Mouse (Mus musculus): ENCODE results near the gene Mmp21.
"Not testable (repeated sequence)": the region's sequence is repeated elsewhere in the genome, so short reads cannot be mapped to it uniquely, and the experiment has no call there.

Mmp21 gene

DNA sequence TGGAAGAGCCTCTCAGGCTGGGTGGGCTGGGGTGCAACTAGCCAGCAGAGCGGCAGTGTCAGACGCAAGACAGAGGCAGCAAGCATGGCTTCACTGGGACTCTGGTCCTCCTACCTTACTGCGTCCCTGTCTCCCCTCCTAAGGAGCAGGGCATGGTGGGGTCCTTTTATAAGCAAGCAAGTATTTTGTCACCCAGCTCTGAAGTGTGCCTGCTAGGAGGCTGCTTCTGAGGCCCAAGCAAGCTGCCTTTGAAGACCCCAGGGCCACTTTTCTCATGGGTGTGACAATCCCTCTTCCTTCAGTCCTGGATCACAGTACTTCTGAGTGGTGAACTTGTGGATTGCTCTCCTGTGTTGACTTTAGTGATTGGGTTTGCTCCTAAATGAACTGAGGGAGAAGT, at the start of gene Mmp21:
Mmp21 (minus strand) TSS at position 101 of the 400 bp plus-strand sequence.
- no peak for ATAC-seq (ENCODE audit: low TSS enrichment)

DNA sequence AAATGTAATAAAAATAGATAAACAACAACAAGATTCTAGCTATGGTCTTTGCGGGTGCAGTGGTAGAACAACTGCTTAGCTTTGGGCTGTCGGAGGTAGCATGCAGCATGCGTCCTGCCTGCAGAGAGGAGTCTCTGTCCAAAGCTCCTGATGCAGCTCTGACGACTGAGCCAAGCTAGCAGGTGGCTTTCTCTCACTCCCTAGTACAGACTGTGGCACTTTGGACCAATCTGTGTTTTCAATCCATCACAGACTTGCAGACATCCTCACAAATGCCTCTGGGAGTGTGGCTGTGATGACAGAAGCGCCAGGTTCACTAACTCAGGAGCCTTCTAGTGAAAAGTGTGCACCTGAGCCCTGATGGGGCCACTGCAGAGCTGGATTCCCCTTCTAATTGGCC, 49.5 kb upstream of the Mmp21 start:
- no peak for ATAC-seq (ENCODE audit: low TSS enrichment)

DNA sequence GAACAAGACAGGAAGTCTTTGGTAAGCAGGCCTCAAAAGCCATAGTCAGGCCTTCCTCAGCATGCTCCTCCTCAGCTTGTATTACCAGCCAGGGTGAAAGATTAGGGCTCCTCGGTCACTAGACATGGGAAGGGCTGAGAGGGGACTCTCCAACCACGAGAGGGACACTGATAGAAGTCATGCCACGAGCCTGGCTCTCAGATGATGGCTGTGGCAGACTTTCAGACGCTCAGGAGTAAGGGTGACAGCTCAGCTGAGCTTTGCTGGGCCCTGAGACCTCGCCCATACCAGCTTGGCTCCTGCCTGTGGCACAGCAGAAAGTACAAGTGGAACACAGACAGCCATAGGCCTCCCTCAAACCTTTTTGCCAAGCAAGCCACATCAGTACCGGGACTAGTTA, 47.2 kb upstream of the Mmp21 start:
- ATAC-seq (ENCODE audit: low TSS enrichment) = no peak

DNA sequence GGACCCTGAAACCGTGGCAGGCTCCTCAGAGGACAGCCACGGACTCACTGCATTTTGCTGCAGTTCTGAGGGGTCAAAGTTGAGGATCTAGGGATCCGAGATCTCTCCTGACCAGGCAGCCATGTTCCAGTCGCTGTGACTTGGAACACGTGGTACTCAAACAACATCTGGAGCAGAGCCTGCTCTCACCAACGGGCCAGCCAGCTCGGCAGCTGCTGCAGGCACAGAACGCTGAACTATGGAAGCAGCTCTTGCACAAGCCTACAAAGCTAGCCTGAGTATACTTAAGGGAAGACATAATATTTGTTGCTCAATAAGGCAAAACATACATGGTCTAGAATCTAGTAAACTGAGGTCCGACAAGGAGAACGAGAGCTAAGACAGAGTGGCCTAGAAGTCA, 45.7 kb upstream of the Mmp21 start:
- 0 out of 2 replicates have a peak, but pooled peaks have one; percentile 28 for ATAC-seq (ENCODE audit: low TSS enrichment)

DNA sequence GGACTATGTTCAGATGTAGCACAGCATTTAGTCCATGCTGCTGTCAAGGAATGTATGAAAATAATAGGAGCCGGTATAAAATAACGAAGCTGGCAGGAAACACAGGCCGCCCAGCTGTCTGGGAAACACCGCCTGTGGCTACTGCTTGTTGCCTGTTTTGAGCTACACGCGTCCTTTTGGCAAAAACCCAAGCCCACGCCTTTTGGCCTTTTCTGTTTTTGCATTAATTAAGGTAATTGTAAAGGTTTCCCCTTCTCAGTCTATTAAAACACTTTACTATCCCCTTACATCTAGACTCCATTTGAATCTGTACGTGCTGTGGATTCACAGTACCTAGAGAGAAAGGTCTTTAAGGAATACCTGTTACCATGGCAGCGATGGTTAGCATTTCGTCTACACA, 45.0 kb upstream of the Mmp21 start:
- ATAC-seq (ENCODE audit: low TSS enrichment) = peak; percentile 28; the same call in 1 of the 2 replicates

DNA sequence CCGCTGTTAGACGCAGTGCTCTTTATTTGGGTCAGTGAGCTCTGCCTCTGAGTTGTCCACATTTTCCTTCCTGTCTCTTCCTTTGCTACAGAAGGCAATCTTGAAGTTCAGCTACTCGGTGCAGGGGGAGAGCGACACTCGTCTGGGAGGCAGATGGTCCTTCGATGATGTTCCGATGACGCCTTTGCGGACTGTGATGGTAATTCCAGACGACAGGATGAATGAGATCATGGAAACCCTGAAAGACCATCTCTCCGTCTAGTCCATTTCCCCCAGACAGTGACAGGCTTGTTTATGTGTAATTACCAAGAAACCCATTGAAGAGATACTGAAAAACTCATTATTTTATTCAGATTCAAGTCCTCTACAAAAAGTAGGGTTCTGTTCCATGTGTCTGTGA, 40.8 kb upstream of the Mmp21 start:
- ATAC-seq (ENCODE audit: low TSS enrichment) = no peak

DNA sequence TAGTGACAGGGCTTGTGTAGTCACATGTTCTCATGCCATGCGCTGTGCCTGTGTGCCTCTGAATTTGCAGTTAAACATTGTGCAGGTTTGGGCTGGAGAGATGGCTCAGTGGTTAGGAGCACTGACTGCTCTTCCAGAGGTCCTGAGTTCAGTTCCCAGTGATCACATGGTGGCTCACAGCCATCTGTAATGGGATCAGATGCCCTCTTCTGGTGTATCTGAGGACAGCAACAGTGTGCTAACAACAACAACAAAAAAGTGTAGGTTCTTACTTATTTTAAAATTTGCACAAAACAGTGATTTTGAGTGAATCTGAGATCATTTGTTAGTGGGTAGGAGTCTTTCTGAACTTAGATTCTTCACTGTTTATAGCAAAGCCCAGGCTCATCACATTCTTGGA, 38.7 kb upstream of the Mmp21 start:
- ATAC-seq (ENCODE audit: low TSS enrichment) = no peak

DNA sequence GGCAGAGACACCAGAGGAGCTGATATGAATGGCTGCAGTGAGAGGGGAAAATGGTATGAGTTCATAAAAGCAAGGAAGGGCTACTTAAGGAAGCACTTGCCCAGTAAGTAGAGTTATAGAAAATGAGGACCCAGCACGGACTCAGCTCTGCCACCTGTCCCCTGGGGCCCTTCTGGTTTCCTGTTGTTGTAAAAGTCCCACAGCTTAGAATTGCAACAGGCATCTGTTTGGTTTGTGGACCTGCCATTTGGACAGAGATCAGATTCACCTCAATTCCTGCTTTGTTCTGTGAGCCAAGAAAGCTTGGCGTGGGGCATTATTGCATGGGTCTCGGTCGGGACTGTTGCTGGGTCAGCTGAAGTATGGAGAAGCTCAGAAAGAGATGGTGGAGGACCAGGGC, 35.5 kb upstream of the Mmp21 start:
- ATAC-seq (ENCODE audit: low TSS enrichment) = no peak

DNA sequence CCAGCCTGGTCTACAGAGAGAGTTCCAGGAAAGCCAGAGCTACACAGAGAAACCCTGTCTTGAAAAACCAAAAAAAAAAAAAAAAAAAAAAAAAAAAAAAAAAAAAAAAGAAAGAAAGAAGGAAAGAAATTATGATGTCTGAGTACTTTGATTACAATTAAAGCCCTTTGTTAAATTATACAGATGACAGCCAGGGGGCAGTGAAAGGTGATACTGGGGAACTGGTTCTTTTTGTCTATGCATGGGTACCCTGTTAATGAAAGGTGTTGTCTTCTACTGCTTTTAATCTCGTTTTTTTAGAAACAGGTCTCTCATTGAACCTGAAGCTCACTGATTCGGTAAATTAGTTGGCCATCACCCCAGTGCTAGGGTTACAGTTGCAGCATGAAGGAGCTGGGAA, 27.4 kb upstream of the Mmp21 start:
- no peak for ATAC-seq (ENCODE audit: low TSS enrichment)

DNA sequence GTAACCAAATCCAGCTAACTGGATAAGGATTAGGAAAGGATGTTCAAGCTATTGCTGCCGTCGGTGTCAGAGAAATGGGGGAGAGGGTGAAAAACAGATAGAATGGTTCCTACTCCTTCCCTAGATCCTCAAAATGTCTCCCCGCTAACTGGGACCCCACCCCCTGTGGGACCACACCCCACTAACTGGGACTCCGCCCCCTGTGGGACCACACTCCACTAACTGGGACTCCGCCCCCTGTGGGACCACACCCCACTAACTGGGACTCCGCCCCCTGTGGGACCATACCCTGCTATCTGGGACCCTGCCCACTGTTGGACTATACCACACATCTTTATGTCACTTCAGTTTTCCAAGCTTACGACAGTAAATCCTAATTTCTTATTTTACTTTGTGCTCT, 24.0 kb upstream of the Mmp21 start:
- ATAC-seq (ENCODE audit: low TSS enrichment) = no peak

DNA sequence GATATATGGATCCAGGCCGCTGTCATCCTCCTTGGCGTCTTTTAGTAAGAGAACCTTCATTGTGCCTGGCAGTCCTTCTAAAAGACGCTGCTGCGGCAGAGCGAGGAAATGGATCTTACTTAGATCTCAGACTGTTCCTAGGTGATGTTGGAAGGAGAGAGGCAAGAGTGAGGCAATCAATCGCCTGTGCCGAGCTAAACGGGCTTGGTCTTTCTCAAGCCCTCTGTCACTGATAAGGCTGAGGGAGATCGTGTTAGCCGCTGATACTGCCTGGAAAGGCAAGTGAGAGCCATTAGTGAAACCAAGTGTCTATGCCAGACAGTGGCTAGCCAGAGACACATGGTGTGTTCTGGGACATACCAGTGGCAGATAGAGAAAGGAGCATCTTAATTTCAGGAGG, 22.5 kb upstream of the Mmp21 start:
- no peak for ATAC-seq (ENCODE audit: low TSS enrichment)

DNA sequence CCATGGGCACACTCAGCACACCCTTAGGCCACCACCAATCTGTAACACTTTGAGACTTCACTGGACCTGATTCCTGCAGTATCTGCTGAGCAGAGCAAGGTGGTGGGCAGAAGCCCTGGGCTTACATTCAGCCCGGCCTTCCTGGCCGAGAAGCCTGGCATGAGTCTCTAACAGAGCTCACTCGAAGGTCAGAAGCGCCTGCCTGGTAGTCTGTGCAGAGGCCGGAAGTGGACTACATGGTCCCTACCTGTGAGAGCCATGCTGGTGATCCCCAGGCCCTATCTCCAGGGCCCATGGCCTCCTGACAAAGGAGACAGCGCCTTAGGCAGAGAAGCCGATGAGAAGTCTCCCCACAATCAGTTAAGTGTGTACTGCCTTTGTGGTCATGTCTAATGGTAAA, 21.5 kb upstream of the Mmp21 start:
- no peak for ATAC-seq (ENCODE audit: low TSS enrichment)

DNA sequence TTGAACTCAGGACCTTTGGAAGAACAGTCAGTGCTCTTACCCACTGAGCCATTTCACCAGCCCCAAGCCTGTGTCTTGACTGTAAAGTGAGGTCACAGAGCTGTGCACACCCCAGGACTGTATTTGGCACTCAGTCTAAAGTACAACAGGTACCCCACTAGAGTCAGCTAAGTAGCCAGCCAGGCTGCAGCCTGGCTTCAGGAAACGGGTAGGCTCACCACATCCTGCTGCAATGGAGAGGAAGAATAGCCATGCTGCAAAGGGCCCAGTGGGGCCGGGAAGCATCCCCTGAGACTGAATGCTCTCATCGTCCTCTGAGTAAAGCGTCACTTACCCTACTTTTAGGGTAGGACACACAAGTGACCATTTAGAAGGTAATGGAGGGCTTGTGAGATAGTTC, 20.0 kb upstream of the Mmp21 start:
- no peak for ATAC-seq (ENCODE audit: low TSS enrichment)

DNA sequence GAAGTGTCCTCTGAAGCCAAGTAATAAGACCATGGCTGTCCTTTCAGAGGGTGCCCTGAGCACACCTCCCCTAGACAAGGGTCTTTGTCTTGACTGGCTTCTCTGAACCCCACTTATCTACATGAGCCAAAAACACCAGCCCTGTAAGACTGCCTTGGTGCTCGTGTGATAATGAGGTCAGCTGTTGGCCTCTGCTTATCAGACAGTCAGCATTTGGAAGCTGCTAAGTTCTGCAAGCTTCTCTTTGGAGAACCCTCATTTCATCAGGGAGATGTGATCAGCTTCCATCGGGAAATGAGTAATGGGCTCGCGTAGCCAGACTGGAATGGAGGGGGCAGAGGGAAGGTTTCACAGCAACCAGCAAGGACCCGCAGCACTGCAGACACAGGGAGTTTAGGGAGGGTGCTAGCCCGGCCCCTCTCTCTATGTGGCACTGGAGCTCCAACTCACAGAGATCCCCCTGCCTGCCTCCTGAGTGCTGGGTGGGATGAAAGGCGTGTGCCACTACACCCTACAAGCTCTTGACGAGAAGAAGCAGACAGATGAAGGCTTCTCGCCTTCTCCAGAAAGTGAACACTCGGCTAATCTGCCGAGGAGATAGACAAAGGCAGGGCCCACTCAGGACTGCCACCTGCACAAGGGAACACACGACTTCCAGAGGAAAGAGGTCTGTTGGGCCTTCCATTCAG, 18.3 kb upstream of the Mmp21 start:
- no peak for ATAC-seq (ENCODE audit: low TSS enrichment)

DNA sequence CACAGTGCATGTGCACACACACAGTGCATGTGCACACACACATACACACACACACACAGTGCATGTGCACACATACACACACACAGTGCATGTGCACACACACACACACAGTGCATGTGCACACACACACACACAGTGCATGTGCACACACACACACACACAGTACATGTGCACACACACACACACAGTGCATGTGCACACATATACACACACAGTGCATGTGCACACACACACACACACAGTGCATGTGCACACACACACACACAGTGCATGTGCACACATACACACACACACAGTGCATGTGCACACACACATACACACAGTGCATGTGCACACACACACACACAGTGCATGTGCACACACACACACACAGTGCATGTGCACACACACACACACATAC, 5.8 kb upstream of the Mmp21 start:
- ATAC-seq (ENCODE audit: low TSS enrichment) = not testable (repeated sequence)

DNA sequence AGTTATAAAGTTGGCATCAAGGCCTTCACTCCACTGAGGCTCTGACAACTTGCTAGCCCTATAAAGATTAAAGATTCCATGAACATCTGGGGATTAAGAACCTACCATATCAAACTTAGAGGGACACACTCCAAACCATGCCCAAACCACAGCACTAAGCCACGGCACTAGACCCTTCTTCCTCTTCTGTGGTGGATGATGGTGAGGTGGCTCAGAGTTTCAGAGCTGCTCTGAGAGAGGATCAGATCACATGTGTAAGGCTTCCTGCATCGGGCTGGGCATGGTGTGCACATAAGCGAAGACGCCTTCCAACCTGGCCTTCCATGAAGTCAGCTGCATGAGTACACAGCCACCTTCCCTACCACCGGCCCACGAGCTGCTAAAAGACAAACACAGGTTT, 4.8 kb upstream of the Mmp21 start:
- ATAC-seq (ENCODE audit: low TSS enrichment) = no peak

DNA sequence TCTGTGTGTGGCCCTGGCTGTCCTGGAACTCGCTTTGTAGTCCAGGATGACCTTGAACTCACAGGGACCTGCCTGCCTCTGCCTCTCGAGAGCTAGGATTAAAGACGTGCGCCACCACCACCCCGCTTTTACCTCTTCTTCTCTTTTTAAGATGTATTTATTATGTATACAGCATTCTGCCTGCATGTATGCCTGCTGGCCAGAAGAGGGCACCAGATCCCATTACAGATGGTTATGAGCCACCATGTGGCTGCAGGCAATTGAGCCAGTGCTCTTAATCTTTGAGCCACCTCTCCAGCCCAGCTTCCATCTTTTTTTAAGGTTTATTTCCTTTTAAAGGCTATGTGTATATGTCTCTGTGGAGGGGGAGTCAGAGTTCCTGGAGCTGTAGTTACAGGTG, 4.2 kb upstream of the Mmp21 start:
- no peak for ATAC-seq (ENCODE audit: low TSS enrichment)

DNA sequence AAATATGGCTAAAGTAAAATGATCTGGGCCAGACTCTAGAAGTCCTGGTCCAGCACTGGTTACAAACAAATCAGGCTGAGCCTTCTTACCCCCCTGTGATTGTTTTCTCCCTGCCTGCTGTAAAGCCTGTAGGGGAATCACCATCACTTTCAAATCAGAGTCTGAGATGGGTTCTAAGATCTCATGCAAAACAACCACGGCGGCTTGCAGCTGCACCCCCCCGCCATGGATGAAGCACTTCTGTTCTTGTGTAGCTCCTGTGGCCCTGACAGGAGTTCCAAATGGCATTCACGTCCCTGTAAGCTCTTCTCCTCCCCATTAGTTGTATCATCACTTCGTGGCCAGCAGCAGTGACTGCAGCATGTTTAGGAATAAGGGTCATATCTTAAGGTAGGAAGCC, 3.8 kb upstream of the Mmp21 start:
- ATAC-seq (ENCODE audit: low TSS enrichment) = no peak

DNA sequence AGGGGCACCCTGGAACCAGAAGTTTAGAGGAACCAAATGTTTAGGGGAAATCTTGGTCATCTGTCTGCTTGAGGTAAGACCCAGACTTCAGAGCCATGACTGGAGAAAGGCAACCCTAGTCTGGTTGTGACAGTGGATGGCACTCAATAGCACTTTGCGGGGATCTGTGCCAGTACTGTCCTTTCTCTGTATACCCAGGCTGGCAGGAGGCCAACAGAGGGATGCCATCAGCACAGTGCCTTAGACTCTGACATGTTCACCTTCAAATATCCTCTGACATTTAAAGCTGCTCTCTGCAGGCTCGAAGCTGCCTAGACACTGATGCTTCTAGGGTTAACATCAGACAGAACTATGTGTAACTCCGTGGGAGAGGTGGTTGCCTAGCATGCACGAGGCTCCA, 422 bp downstream of the Mmp21 start:
- ATAC-seq (ENCODE audit: low TSS enrichment) = no peak

DNA sequence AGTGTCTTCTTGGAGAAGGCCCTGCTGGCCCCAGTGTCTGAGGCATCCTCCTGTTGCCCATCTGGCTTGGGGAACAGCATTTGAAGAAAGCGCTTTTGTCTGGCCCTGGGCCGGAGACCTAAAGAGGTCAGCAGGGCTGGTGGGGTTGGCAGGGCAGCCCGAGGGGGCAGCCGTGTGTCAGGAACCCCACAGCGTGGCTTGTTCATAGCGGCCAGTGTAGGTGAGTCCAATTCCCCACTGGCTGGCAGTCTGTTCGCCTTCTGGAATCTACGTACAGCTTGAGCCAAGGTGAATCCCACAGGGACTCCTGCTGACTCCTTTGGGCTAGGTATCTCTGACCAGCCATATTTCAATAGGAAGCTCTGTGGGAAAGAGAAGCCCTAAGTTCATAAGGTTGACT, 1.1 kb downstream of the Mmp21 start:
- no peak for ATAC-seq (ENCODE audit: low TSS enrichment)

DNA sequence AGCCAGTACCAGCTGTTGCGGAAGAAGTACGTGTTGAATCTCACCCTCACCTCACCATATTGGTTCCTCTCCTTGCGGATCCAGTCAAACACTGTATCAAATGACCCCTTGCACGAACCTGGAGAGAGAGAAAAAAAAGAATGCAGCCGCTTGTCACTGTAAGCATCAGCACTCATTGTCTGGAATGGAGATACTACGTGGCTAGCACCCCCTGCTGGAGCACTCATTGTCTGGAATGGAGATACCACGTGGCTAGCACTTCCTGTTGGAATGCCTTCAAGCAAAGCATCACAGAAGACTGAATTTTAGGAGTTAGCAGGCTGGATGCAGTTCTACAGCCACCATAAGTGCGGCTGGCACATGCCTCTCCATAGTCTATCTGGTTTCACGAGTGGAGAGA, 3.9 kb downstream of the Mmp21 start:
- no peak for ATAC-seq (ENCODE audit: low TSS enrichment)

DNA sequence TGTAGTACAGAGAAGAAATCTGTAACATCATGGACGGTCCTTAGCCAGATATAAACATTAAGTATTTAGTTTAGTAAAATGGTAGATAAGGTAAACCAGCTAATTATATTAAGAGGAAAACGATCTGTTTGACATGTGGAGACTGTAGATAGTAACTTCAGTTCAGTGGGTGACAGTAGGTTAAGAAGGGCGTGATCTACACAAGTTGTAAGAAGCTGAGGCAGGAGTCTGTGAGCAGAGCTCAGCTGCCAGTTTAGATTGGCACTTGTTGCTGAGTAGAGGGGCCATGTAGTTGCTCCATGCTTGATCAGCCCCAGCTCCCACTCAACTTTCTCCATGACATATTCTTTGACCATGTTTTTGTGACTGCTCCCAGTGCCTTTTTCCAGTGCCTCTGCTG, 9.0 kb downstream of the Mmp21 start:
- ATAC-seq (ENCODE audit: low TSS enrichment) = no peak

DNA sequence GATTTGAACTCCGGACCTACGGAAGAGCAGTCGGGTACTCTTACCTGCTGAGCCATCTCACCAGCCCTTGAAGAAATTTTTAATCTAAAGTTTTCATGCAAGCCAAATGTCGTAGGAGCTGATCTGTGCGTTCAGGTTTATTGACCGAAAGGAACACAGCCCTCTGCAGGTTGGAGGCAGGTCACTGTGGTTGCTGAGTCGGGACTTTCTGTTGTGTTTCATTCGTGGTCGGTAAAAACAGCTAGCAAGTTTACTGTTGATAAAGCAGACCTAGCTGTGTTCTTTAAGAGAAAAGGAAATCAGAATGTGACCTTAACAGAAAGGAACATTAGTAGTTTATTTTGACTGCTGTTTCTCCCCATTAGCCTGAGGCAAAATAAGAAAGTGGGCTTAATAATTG, 9.9 kb downstream of the Mmp21 start:
- no peak for ATAC-seq (ENCODE audit: low TSS enrichment)

DNA sequence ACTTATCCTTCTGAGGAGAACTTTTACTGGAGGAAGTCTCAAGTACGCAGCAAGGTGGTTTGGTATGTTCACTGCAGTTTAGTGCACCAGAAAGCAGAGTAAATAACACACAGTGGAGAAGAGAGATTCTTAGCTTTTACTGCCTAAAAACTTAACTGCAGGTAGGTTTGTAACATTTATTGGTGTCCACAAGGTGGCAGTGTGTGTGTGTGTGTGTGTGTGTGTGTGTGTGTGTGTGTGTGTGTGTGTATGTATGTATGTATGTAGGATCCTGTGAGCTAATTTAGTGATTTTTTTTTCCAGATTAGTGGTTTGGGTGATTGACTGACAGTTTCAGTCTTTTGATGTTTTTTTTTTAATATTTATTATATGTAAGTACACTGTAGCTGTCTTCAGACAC, 10.8 kb downstream of the Mmp21 start:
- no peak for ATAC-seq (ENCODE audit: low TSS enrichment)

DNA sequence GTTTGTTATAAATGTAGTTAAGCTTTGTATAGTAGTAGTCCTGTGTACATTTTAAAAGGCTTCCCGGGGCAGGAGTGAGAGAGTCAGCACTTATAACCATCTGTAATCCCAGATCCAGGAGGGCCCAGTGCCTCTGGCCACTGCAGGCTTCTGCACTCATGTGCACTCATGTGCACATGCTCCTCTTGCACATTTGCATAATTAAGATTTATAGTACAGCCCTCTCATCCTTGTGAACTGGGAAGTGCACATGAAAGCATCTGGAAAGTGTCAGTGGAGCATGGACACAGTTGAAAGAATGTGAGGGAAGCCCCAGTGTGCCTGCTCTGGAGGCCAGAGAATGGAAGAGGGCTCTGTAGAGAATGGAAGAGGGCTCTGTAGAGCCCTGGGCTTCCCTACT, 17.4 kb downstream of the Mmp21 start:
- ATAC-seq (ENCODE audit: low TSS enrichment) = no peak

All from frontal cortex, adult (tissue).